Mouse (Mus musculus): ENCODE results near the gene Sult2a2. TPM values are rescaled to one million over a fixed set of nuclear protein-coding genes. Genes with fewer than 3 reads are reported as not detected.
"Not testable (repeated sequence)": the region's sequence is repeated elsewhere in the genome, so short reads cannot be mapped to it uniquely, and the experiment has no call there.

Sult2a2 gene
- polyA plus RNA-seq (2015; fragmentation: Nextera tagmentation; extraction: Ambion mirVana) = not detected in 2 replicates

DNA sequence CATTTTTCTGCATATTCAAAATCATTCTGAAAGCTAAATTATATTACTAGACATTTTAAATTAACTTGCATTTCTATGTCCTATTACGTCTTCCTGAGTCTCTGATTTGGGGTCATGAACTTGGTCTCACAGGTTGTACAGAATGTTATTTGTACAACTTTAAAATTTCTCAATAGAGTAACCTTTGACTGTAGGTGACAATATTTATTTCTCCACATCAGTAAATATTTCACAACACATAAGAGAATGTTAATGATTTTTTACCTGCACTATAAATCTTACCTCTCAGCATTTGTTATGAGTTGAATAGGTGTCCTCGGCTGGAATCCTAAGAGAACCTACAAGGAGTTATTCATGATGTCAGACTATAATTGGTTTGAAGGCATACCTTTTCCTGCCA is at the start of gene Sult2a2:
Gene Sult2a2, plus strand, starts transcription at position 301 of the 400 bp plus-strand sequence.
- not testable (repeated sequence) for H3K9ac ChIP-seq (replicated peaks); H3K4me3 ChIP-seq (replicated peaks); H3K27me3 ChIP-seq; ATAC-seq; H3K4me2 ChIP-seq (replicated peaks); H3K9me3 ChIP-seq; H3K4me1 ChIP-seq (replicated peaks); H3K36me3 ChIP-seq; H3K27ac ChIP-seq
- 86% methylated on average over 1 of the region's 2 CpGs for WGBS

- Histone ChIP-seq H3K4me3 (replicated peaks) (no peak overlapping the region), H3K4me2 (replicated peaks) (no peak overlapping the region), H3K9ac (replicated peaks) (no peak overlapping the region), H3K27me3 (no peaks in the 10 kb centered on the region), H3K36me3 (no peaks in the 10 kb centered on the region), H3K9me3 (peaks cover 26% of the 10 kb centered on the region), H3K4me1 (replicated peaks) (no peaks in the 10 kb centered on the region), H3K27ac (no peak overlapping the region)
- WGBS = 93% methylated on average over 1 of the region's 1 CpGs
- no peak for ATAC-seq
Observed at GRCm38 (mm10) chr7:13813913-13814312, 80.6 kb downstream of the Sult2a2 start.

Other genes with a start within 250 kb of the Sult2a2 start
- gene Bsph2, start 162.4 kb upstream of the Sult2a2 start, polyA plus RNA-seq (2015; fragmentation: Nextera tagmentation; extraction: Ambion mirVana) = not detected in 2 replicates
- not detected in 2 replicates for gene Sult2a5, start 109.5 kb upstream of the Sult2a2 start, polyA plus RNA-seq (2015; fragmentation: Nextera tagmentation; extraction: Ambion mirVana)
- not detected in 2 replicates for gene Sult2a1, start 103.9 kb downstream of the Sult2a2 start, polyA plus RNA-seq (2015; fragmentation: Nextera tagmentation; extraction: Ambion mirVana)

Data from midbrain, embryonic 13.5 days (tissue).